In genomic region chr2:6728840-6729252, GRCm38 (mm10) we compare ENCODE assay signal across 9 mouse cellular contexts.
DNase-seq lines count a peak whose midpoint lies in the region; ATAC-seq and TF ChIP-seq lines count a peak whose summit lies in the region.
"Had no signal": no experiment of that assay in that cellular context is flagged by ENCODE, and none has a peak within 500 bp of the region (broad histone marks: within the 10 kb centered on the region; RNA-seq: fewer than 3 reads in every experiment).

No protein-coding gene starts in this region.

- H3K4me1 ChIP-seq in embryonic facial prominence, embryonic 11.5 days (ENCODE audit: control insufficient read depth, insufficient read depth, low read length), result no peaks in the 10 kb centered on the region
- no peaks in the 10 kb centered on the region for H3K4me1 ChIP-seq in embryonic facial prominence, embryonic 10.5 days
- no peaks in the 10 kb centered on the region for H3K4me1 ChIP-seq in stomach, embryonic 14.5 days (ENCODE audit: control insufficient read depth, insufficient read depth, low read length)
- no peaks in the 10 kb centered on the region for H3K4me1 ChIP-seq in stomach, postnatal 0 days (replicated peaks; ENCODE audit: control insufficient read depth, insufficient read depth)
- H3K4me1 ChIP-seq in hindbrain, embryonic 16.5 days (ENCODE audit: control insufficient read depth, insufficient read depth, low read depth, low read length), result peaks cover 15% of the 10 kb centered on the region

- no peaks in the 10 kb centered on the region for H3K9me3 ChIP-seq in embryonic facial prominence, embryonic 11.5 days (replicated peaks; ENCODE audit: control insufficient read depth, low read length)
- no peaks in the 10 kb centered on the region for H3K9me3 ChIP-seq in embryonic facial prominence, embryonic 10.5 days
- no peaks in the 10 kb centered on the region for H3K9me3 ChIP-seq in stomach, embryonic 14.5 days (ENCODE audit: control insufficient read depth, low read depth, low read length)
- no peaks in the 10 kb centered on the region for H3K9me3 ChIP-seq in stomach, postnatal 0 days (ENCODE audit: control insufficient read depth, low read length)
- H3K9me3 ChIP-seq in hindbrain, embryonic 16.5 days (ENCODE audit: control insufficient read depth, low read length), result no peaks in the 10 kb centered on the region

- no peaks in the 10 kb centered on the region for H3K36me3 ChIP-seq in embryonic facial prominence, embryonic 11.5 days (replicated peaks; ENCODE audit: control insufficient read depth, insufficient read depth, low read depth, low read length)
- no peaks in the 10 kb centered on the region for H3K36me3 ChIP-seq in embryonic facial prominence, embryonic 10.5 days (replicated peaks)
- H3K36me3 ChIP-seq in stomach, embryonic 14.5 days (ENCODE audit: control insufficient read depth, insufficient read depth, low read length), result no peaks in the 10 kb centered on the region
- H3K36me3 ChIP-seq in stomach, postnatal 0 days (ENCODE audit: control insufficient read depth, insufficient read depth, low read length), result no peaks in the 10 kb centered on the region
- no peaks in the 10 kb centered on the region for H3K36me3 ChIP-seq in hindbrain, embryonic 16.5 days (ENCODE audit: control insufficient read depth, insufficient read depth, low read length)

- DNase-seq in embryonic facial prominence, embryonic 11.5 days (ENCODE audit: low spot score), result no peak
- DNase-seq in embryonic facial prominence, embryonic 10.5 days (ENCODE audit: low spot score), result no peak
- no peak for DNase-seq in stomach, postnatal 0 days (ENCODE audit: low spot score)
- DNase-seq in testis, postnatal 10 days (ENCODE audit: low spot score), result no peak
- DNase-seq in layer of hippocampus, adult 8-10 months (ENCODE audit: low spot score in 2 of 2), result no peak
- DNase-seq in natural killer cell, adult 2 months (ENCODE audit: low spot score in 2 of 2), result no peak
- DNase-seq: lung, postnatal 36 days had no signal

- ATAC-seq in embryonic facial prominence, embryonic 11.5 days (replicated peaks; ENCODE audit: insufficient number of reproducible peaks, low FRiP score, low TSS enrichment, low read depth), result peak; percentile 34; the same call in 1 of the 2 replicates
- 0 out of 2 replicates have a peak, but pooled peaks have one; percentile 49 for ATAC-seq in stomach, embryonic 14.5 days (ENCODE audit: insufficient number of reproducible peaks, insufficient read depth, low FRiP score, low read depth)
- no peak for ATAC-seq in stomach, postnatal 0 days (ENCODE audit: low FRiP score, low TSS enrichment)
- ATAC-seq in hindbrain, embryonic 16.5 days, result peak; percentile 43; the same call in 1 of the 2 replicates

- H3K27me3 ChIP-seq in embryonic facial prominence, embryonic 11.5 days (ENCODE audit: control insufficient read depth, insufficient read depth, low read length), result no peaks in the 10 kb centered on the region
- H3K27me3 ChIP-seq in embryonic facial prominence, embryonic 10.5 days (replicated peaks; ENCODE audit: low read depth, poor library complexity, severe bottlenecking), result no peaks in the 10 kb centered on the region
- no peaks in the 10 kb centered on the region for H3K27me3 ChIP-seq in stomach, embryonic 14.5 days (ENCODE audit: control insufficient read depth, insufficient read depth, low read length)
- no peaks in the 10 kb centered on the region for H3K27me3 ChIP-seq in stomach, postnatal 0 days (ENCODE audit: control insufficient read depth, insufficient read depth, low read length)
- H3K27me3 ChIP-seq in hindbrain, embryonic 16.5 days (replicated peaks; ENCODE audit: control insufficient read depth, insufficient read depth, low read length), result no peaks in the 10 kb centered on the region

- no peak overlapping the region for H3K27ac ChIP-seq in embryonic facial prominence, embryonic 11.5 days (replicated peaks; ENCODE audit: low read depth, low read length)
- no peak overlapping the region for H3K27ac ChIP-seq in embryonic facial prominence, embryonic 10.5 days (replicated peaks)
- no peak overlapping the region for H3K27ac ChIP-seq in stomach, embryonic 14.5 days (ENCODE audit: low read length)
- no peak overlapping the region for H3K27ac ChIP-seq in stomach, postnatal 0 days (replicated peaks)
- no peak overlapping the region for H3K27ac ChIP-seq in hindbrain, embryonic 16.5 days (ENCODE audit: low read depth, low read length)

- no peak overlapping the region for H3K9ac ChIP-seq in embryonic facial prominence, embryonic 11.5 days (replicated peaks; ENCODE audit: low read length)
- H3K9ac ChIP-seq in stomach, embryonic 14.5 days (replicated peaks; ENCODE audit: low read depth, low read length), result no peak overlapping the region
- H3K9ac ChIP-seq in stomach, postnatal 0 days (ENCODE audit: low read length), result no peak overlapping the region
- no peak overlapping the region for H3K9ac ChIP-seq in hindbrain, embryonic 16.5 days (ENCODE audit: low read depth, low read length)

- no peak for TF ChIP-seq EP300 in stomach, postnatal 0 days (optimal IDR thresholded peaks at IDR 0.05)

- H3K4me3 ChIP-seq in embryonic facial prominence, embryonic 11.5 days (ENCODE audit: low read depth, low read length), result no peak overlapping the region
- no peak overlapping the region for H3K4me3 ChIP-seq in embryonic facial prominence, embryonic 10.5 days
- no peak overlapping the region for H3K4me3 ChIP-seq in stomach, embryonic 14.5 days (ENCODE audit: low read depth, low read length)
- H3K4me3 ChIP-seq in stomach, postnatal 0 days (ENCODE audit: low read depth, low read length), result no peak overlapping the region
- no peak overlapping the region for H3K4me3 ChIP-seq in hindbrain, embryonic 16.5 days (ENCODE audit: low read length)

- no peak overlapping the region for H3K4me2 ChIP-seq in embryonic facial prominence, embryonic 11.5 days (ENCODE audit: low read depth, low read length)
- no peak overlapping the region for H3K4me2 ChIP-seq in stomach, embryonic 14.5 days (replicated peaks; ENCODE audit: low read depth, low read length)
- no peak overlapping the region for H3K4me2 ChIP-seq in stomach, postnatal 0 days (replicated peaks; ENCODE audit: low read depth)
- no peak overlapping the region for H3K4me2 ChIP-seq in hindbrain, embryonic 16.5 days (ENCODE audit: low read length)

- WGBS in embryonic facial prominence, embryonic 11.5 days, result 80% methylated on average over 2 of the region's 2 CpGs
- WGBS in embryonic facial prominence, embryonic 10.5 days, result 90% methylated on average over 2 of the region's 2 CpGs
- WGBS in stomach, embryonic 14.5 days, result 85% methylated on average over 2 of the region's 2 CpGs
- WGBS in stomach, postnatal 0 days, result 89% methylated on average over 2 of the region's 2 CpGs
- 52% methylated on average over 2 of the region's 2 CpGs for WGBS in hindbrain, embryonic 16.5 days

- no peak for TF ChIP-seq CTCF in stomach, postnatal 0 days (IDR thresholded peaks at IDR 0.05; ENCODE audit: low read depth)
